10 mouse cellular contexts compared by ENCODE assay signal in the genomic region with DNA sequence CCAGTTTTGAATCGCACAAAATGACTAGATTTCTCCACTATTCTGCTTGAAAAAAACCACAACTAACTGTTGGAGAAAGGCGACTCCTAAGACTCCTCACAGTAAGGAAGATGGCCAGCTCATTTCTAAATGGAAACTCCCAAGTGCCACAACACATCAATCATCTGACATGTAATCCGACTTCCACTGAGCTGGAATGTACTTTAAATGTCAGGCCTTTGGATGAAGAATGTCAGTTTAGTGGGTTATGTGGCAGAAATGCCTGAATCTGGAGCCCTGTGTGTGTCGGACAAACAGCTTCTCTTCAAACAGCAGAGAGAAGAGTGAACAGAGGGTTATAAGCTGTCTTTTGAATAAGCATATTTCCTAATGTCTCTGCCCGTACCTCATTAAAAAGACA. TPM values are rescaled to one million over a fixed set of nuclear protein-coding genes. Genes with fewer than 3 reads are reported as not detected.
A peak's percentile ranks its signal among the peaks of the same experiment; 100 is the strongest.
DNase-seq lines count a peak whose midpoint lies in the region; ATAC-seq and TF ChIP-seq lines count a peak whose summit lies in the region.
"Had no signal": no experiment of that assay in that cellular context is flagged by ENCODE, and none has a peak within 500 bp of the region (broad histone marks: within the 10 kb centered on the region; RNA-seq: fewer than 3 reads in every experiment).

No protein-coding gene starts in this region.

- DNase-seq in gastrocnemius, adult 2 months: peak; percentile 27
- DNase-seq in gastrocnemius, postnatal 36 days: no peak
- DNase-seq in embryo, embryonic 10.5 days (ENCODE audit: low spot score): peak; percentile 50
- peak; percentile 73 for DNase-seq in skeletal muscle tissue, adult 2 months (ENCODE audit: low read depth, low spot score)
- no peak for DNase-seq in left cerebral cortex, adult 8-10 months (ENCODE audit: low spot score in 2 of 2)
- DNase-seq: gastrocnemius, postnatal 25 days had no signal

- no peaks in the 10 kb centered on the region for H3K9me3 ChIP-seq in megakaryocyte, embryonic 14.5 days
- H3K9me3 ChIP-seq: midbrain, embryonic 12.5 days had no signal

- H3K4me1 ChIP-seq in megakaryocyte, embryonic 14.5 days: peaks cover 61% of the 10 kb centered on the region

- TF ChIP-seq CTCF in gastrocnemius, adult 2 months (IDR thresholded peaks at IDR 0.05): no peak

- no peak for ATAC-seq in megakaryocyte, adult 5-6 weeks (ENCODE audit: poor library complexity, severe bottlenecking)
- ATAC-seq: intestine, embryonic 16.5 days had no signal

- H3K27me3 ChIP-seq in megakaryocyte, embryonic 14.5 days (replicated peaks): no peaks in the 10 kb centered on the region

- H3K4me3 ChIP-seq in gastrocnemius, adult 2 months: peak overlapping the region; percentile 96
- H3K4me3 ChIP-seq in megakaryocyte, embryonic 14.5 days (replicated peaks): peak overlapping the region; percentile 28

- peaks cover 24% of the 10 kb centered on the region for H3K36me3 ChIP-seq in megakaryocyte, embryonic 14.5 days (replicated peaks; ENCODE audit: low read length)
- H3K36me3 ChIP-seq: midbrain, embryonic 12.5 days had no signal

- H3K27ac ChIP-seq in gastrocnemius, adult 2 months: peak overlapping the region; percentile 100

- intact Hi-C loops in gastrocnemius, adult 2 months (cut with DNase I): loop anchor here (5.0 kb wide), 1 partner anchor 62 kb away; no protein-coding TSS in a partner anchor
- intact Hi-C loops in gastrocnemius, postnatal 36 days (cut with DNase I): loop anchor here (5.0 kb wide), 1 partner anchor 62 kb away; no protein-coding TSS in a partner anchor

RNA-seq across cellular contexts. Expression of gene Bmp2k, which starts 1.7 kb away (rescaled TPM):
- total RNA-seq in gastrocnemius, adult 2 months (2021): 10 to 100 TPM in 1 of 2 experiments, 1 to 10 TPM in 1; 9.6 to 12.9 TPM
- 1 to 10 TPM; 8.5 to 9.9 TPM for total RNA-seq in gastrocnemius, postnatal 36 days (2021)
- 11.6 and 15.5 TPM in 2 replicates for polyA plus RNA-seq in megakaryocyte, embryonic 14.5 days (2012; ENCODE audit: insufficient read depth, low replicate concordance)
- 67.8 and 74.8 TPM in 2 replicates for total RNA-seq in megakaryocyte, adult 5-6 weeks (2015)
- total RNA-seq in megakaryocyte, adult 5-6 weeks (2017): 33.7 and 43.9 TPM in 2 replicates
- 10 to 100 TPM; 14.8 to 18.4 (median 16.2) TPM for total RNA-seq in left cerebral cortex, adult 8-10 months (2022)

Comparison
In these comparisons a context has a peak if more than half of its experiments do, and no peak if none do; other contexts are left out.
1. DNase-seq: peak in gastrocnemius, adult 2 months (single experiment), embryo, embryonic 10.5 days (single experiment) and skeletal muscle tissue, adult 2 months (single experiment); none in gastrocnemius, postnatal 36 days (0 of 2) and left cerebral cortex, adult 8-10 months (0 of 2).